Mouse (Mus musculus): ENCODE results near the gene Epo. TPM values are rescaled to one million over a fixed set of nuclear protein-coding genes. Genes with fewer than 3 reads are reported as not detected.

The Epo gene
- not detected for polyA plus RNA-seq (2017; shearing (Covaris generic))

DNA sequence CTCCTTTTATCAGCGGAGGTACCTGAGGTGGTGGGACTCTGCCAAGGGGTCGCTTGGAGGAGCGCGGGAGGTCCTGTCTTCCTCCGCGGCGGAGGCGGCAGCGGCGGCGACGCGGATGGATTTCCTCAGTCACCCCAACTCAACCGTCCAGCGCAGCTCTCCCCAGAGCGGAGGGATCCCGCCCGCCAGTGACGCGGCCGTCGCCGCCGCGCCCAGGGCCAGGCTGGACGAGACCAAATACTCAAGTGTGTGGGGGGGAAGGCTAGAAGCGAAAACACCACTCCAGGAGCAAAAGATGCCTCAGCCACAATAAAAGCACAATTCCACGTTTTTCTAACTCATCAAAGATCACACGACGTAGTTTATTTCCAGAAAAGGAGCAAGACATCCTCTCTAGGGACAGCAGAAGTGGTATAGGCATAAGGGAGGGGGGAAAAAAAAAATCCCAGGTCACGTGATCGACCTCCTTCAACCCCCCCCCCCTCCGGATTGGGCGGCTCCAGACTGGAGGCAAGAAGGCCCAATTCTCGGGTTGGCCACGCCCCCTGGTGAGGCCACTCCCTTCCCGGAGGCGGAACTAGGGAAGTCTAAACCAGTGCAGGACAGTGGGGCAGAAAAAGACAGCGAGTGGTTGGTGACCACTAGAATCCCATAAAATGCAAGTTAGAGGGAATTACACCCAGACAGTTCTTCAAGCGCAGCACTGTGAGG, at the start of gene Epo, which contains the start of gene Gnb2:
Gene Epo, minus strand, starts transcription at position 126 of the 711 bp plus-strand sequence.
Gene Gnb2, minus strand, starts transcription at position 394 of the 711 bp plus-strand sequence.

DNA sequence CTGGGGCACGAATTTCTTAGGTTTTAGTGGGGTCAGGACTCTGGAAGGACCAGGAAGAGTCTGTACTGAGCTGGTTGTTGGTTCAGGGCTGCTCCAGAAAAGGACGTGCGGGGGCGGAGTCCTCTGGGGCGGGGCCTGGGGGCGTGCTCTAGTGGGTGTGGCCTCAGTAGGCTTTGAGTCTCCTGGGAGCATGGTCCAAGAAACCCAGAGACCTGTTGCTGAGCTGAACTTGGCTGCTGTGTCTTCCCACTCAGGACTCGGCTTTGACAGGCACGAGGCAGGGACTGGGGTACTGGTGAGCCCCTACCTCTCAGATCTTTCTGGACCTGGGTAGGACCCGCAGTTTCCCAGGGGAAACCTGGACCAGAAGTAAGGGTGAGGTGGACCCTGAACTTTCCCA, 36.6 kb upstream of the Epo start, which contains the start of gene Tfr2:
Gene Tfr2, plus strand, starts transcription at position 176 of the 400 bp plus-strand sequence.

DNA sequence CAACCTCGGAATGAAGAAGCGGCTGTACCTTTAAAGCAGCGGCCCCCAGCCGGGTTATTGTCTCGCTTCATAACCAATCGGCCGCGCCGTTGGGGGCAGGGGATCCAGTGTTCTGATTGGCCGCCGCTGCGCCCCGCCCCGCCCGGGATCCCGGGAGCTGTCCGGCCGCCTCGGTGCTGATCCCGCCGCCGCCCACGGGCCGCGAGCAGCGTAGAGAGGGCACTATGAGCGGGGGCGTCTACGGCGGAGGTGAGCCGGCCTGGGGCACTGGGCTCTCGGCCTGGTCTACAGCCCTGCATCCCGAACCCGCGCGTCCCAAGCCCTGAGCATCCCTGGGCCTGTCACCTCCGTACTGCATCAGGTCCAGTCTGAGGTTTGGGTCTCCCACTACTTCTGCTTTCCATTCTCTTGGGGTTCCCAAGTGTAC, 20.4 kb upstream of the Epo start, which contains the start of gene Actl6b:
Gene Actl6b, plus strand, starts transcription at position 107 of the 427 bp plus-strand sequence.

DNA sequence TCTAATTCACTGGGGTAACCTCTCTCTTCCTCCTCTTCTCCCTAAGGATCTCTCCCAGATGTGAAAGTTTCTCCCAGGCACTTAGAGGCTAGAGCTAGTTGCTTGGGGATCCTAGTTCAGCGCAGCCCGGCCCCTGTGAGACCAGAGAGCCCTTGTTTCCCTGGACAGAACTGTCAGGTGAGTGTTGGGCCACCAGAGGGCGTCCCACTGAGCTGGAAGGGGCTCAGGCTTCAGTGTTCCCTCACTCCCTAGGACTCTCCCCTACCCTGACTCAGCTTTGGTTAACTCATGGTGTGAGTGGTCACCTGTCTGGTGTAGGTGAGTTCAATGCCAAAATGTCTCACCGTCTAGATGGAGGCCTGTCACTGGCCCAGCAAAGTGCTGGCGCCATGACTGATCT, 14.6 kb downstream of the Epo start, which contains the start of gene Gigyf1:
Gene Gigyf1, plus strand, starts transcription at position 113 of the 400 bp plus-strand sequence.

DNA sequence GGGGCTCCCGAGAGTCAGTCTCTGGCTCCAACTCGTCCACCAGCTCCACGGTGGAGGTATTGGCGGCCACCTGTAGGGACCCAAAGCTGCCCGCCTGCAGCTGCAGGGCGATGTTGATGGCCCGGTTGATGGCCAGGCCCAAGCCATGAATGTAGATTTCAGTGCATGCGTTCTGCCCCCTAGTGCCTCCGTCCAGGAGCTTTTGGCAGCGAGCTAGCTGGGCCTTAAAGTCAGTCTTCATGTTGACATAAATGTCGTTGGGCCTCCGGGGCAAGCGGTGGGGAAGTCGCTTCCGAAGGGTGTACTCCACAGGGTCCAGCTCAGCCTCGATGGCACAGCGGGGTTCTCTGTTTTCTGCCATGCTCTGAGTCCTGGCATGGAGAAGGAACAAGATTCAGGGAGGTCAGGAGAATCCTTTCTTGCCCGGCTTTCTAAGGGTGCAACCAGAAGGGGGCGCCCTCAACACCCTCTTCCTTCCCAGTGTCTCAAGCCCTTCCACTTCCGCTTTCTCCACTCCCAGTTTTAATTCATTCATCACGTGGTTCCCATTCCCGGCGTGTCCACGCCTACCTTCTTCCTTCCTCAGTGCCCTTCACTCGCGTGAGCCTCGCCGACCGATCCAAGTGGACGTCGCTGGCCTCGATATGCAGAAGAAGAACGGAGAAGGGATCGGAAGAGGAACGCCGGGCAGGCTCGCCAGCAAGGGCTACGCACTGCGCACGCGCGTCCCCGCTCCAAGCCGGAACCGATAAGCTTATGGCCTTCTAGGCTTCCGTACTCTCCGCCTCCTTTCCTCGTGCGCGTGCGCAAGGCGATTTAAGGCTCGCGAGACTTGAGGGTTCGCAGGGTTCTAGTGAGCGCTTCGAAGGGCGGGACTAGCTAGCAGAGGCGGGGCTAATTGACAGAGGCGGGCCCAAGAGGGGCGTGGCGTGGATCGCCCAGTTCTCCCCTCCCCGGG, 31.1 kb downstream of the Epo start, which contains the start of gene Pop7:
Gene Pop7, minus strand, starts transcription at position 810 of the 958 bp plus-strand sequence.

DNA sequence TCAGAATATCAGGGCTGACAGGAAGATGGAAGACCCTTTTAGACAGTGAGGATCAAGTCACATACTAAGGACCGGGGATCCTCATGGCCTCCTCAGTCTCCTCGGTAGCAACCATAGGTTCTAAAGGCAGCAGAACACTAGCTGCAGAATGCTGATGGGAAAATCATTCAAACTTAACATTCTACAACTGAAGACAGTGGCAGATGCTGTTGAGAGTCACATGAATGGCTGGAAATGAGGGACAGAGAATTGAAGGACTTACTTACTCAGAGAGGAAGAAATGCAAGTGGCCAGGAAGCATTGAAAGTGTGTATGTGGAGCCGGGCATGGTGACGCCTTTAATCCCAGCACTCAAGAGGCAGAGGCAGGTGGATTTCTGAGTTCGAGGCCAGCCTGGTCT, 56.1 kb downstream of the Epo start, which contains the start of gene Zan:
Gene Zan, minus strand, starts transcription at position 101 of the 400 bp plus-strand sequence.

Other genes starting within 250 kb of the Epo start
- gene Ache, start 245.7 kb downstream of the Epo start, polyA plus RNA-seq (2017; shearing (Covaris generic)), result 0.51 TPM
- 1.8 TPM for gene Ufsp1, start 238.6 kb downstream of the Epo start, polyA plus RNA-seq (2017; shearing (Covaris generic))
- gene Srrt, start 225.6 kb downstream of the Epo start, polyA plus RNA-seq (2017; shearing (Covaris generic)), result 108 TPM
- 9.0 TPM for gene Trip6, start 218.8 kb downstream of the Epo start, polyA plus RNA-seq (2017; shearing (Covaris generic))
- 28.5 TPM for gene Slc12a9, start 199.6 kb downstream of the Epo start, polyA plus RNA-seq (2017; shearing (Covaris generic))
- gene Ephb4, start 183.1 kb downstream of the Epo start, polyA plus RNA-seq (2017; shearing (Covaris generic)), result not detected
- gene Zan, start 56.2 kb downstream of the Epo start, polyA plus RNA-seq (2017; shearing (Covaris generic)), result 0.67 TPM
- gene Pop7, start 30.7 kb downstream of the Epo start, polyA plus RNA-seq (2017; shearing (Covaris generic)), result 48.1 TPM
- 3.9 TPM for gene Gigyf1, start 14.7 kb downstream of the Epo start, polyA plus RNA-seq (2017; shearing (Covaris generic))
- 205 TPM for gene Gnb2, start 268 bp upstream of the Epo start, polyA plus RNA-seq (2017; shearing (Covaris generic))
- not detected for gene Actl6b, start 20.3 kb upstream of the Epo start, polyA plus RNA-seq (2017; shearing (Covaris generic))
- gene Tfr2, start 36.6 kb upstream of the Epo start, polyA plus RNA-seq (2017; shearing (Covaris generic)), result 0.39 TPM
- gene Mospd3, start 67.8 kb upstream of the Epo start, polyA plus RNA-seq (2017; shearing (Covaris generic)), result 99.5 TPM
- gene Pcolce, start 80.5 kb upstream of the Epo start, polyA plus RNA-seq (2017; shearing (Covaris generic)), result 2.4 TPM
- gene Fbxo24, start 95.8 kb upstream of the Epo start, polyA plus RNA-seq (2017; shearing (Covaris generic)), result 0.93 TPM
- gene Lrch4, start 95.9 kb upstream of the Epo start, polyA plus RNA-seq (2017; shearing (Covaris generic)), result 383 TPM
- 98.4 TPM for gene Gm20605, start 95.9 kb upstream of the Epo start, polyA plus RNA-seq (2017; shearing (Covaris generic))
- 164 TPM for gene Sap25, start 108.1 kb upstream of the Epo start, polyA plus RNA-seq (2017; shearing (Covaris generic))
- not detected for gene Irs3, start 112.5 kb upstream of the Epo start, polyA plus RNA-seq (2017; shearing (Covaris generic))
- gene Agfg2, start 151.5 kb upstream of the Epo start, polyA plus RNA-seq (2017; shearing (Covaris generic)), result 35.1 TPM
- 0.57 TPM for gene Nyap1, start 208.4 kb upstream of the Epo start, polyA plus RNA-seq (2017; shearing (Covaris generic))
- gene Tsc22d4, start 212.5 kb upstream of the Epo start, polyA plus RNA-seq (2017; shearing (Covaris generic)), result 412 TPM
- 39.6 TPM for gene Ppp1r35, start 245.6 kb upstream of the Epo start, polyA plus RNA-seq (2017; shearing (Covaris generic))

Measured in inflammation-experienced regulatory T-cells, adult 16 weeks (primary cell).